Mouse (Mus musculus) hindbrain, postnatal 0 days (tissue): ENCODE data around the gene Btbd35f14. TPM values are rescaled to one million over a fixed set of nuclear protein-coding genes. Genes with fewer than 3 reads are reported as not detected.
"Not testable (repeated sequence)": the region's sequence is repeated elsewhere in the genome, so short reads cannot be mapped to it uniquely, and the experiment has no call there.

Experiments used
- ATAC-seq: fragments of 200-750 bp; cut with Nextera tagmentation; 2 replicates; pipeline ENCODE4 v1.8.0; 2017; ENCODE audit warnings: mild to moderate bottlenecking, moderate TSS enrichment, moderate library complexity
- DNase-seq: peaks from one replicate; pipeline ENCODE4 v3.0.0-alpha.2; 2015; ENCODE audit warnings: low spot score
- H3K27ac ChIP-seq: fragments of 300-500 bp; sonication (generic); 2 replicates; pipeline ENCODE4 v1.5.1; 2014; ENCODE audit warnings: mild to moderate bottlenecking
- H3K27me3 ChIP-seq: fragments of 300-500 bp; sonication (generic); 2 replicates; pipeline ENCODE4 v1.6.1; 2014; ENCODE audit warnings: low read length, mixed read lengths; ENCODE audit not compliant: insufficient read depth
- H3K36me3 ChIP-seq: fragments of 300-500 bp; sonication (generic); 2 replicates; pipeline ENCODE4 v1.6.1; 2014; ENCODE audit warnings: low read length, mixed read lengths; ENCODE audit not compliant: insufficient read depth
- H3K4me1 ChIP-seq: fragments of 300-500 bp; sonication (generic); 2 replicates; pipeline ENCODE4 v1.6.1; 2014; ENCODE audit warnings: antibody characterized with exemption, low read length, mixed read lengths; ENCODE audit not compliant: insufficient read depth
- H3K4me2 ChIP-seq: fragments of 300-500 bp; sonication (generic); 2 replicates; pipeline ENCODE4 v1.6.1; 2014; ENCODE audit warnings: low read depth, mild to moderate bottlenecking, low read length, moderate library complexity, mixed read lengths
- H3K4me3 ChIP-seq: fragments of 300-500 bp; sonication (generic); 2 replicates; pipeline ENCODE4 v1.5.1; 2014; ENCODE audit warnings: low read length
- H3K9ac ChIP-seq: fragments of 300-500 bp; sonication (generic); replicated peaks from 2 replicates; pipeline ENCODE4 v1.6.1; 2014; ENCODE audit warnings: mild to moderate bottlenecking, low read length, moderate library complexity, mixed read lengths
- H3K9me3 ChIP-seq: fragments of 300-500 bp; sonication (generic); 2 replicates; pipeline ENCODE4 v1.6.1; 2016; ENCODE audit warnings: low read length, mixed read lengths
- WGBS: fragments of 180-500 bp; shearing (Covaris S2); extraction: QIAGEN DNeasy Blood & Tissue Kit; methylation state at CpG from one replicate; pipeline ENCODE4 v1.1.7; 2014; 5-methylcytosine and 5-hydroxymethylcytosine counted together
- polyA plus RNA-seq: library from polyadenylated mRNA; unstranded; fragments of >200 nt; fragmentation: Nextera tagmentation; extraction: Ambion mirVana; gene quantifications from 2 replicates; pipeline ENCODE4 v1.2.1, GENCODE M21; 2015
- total RNA-seq: library from RNA; depleted of rRNA; stranded (reverse); fragments of >200 nt; gene quantifications from 2 replicates; pipeline ENCODE4 v1.2.3, GENCODE M21; 2014; rRNA removed

The Btbd35f14 gene
- total RNA-seq: not detected in 2 replicates
- not detected in 2 replicates for polyA plus RNA-seq

DNA sequence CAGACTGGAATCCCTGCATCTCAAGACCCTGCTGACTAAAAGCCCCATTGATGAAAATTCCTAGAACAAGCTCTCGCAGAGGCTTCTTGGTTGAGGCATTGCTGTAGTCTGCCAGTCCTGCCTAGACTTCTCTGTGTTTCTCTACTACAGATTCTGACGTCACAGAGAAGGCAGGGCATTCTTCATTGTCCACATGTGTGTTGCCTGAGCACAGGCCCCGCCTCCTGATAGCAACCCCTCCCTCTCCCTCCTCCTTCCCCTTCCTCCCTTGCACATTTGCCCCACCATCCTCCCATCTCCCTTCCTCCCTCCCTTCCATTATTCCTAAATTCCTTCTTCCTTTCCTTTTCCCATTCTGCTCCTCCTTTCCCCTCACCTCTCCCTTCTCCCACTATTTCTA, at the start of gene Btbd35f14:
Btbd35f14 (minus strand) TSS at position 101 of the 400 bp plus-strand sequence.
- WGBS: no CpG with 5 or more reads among the region's 3 CpGs
- not testable (repeated sequence) for H3K4me1 ChIP-seq, H3K9ac ChIP-seq, H3K4me3 ChIP-seq, H3K36me3 ChIP-seq, H3K9me3 ChIP-seq, H3K27me3 ChIP-seq, DNase-seq, ATAC-seq, H3K4me2 ChIP-seq, H3K27ac ChIP-seq

GRCm38 (mm10) chrX:33656872-33657271, 45.3 kb downstream of the Btbd35f14 start, which contains the start of gene Btbd35f13:
Gene Btbd35f13 (plus strand): TSS chrX:33657172.
- not testable (repeated sequence) for H3K4me3 ChIP-seq, ATAC-seq, DNase-seq, H3K27ac ChIP-seq, H3K27me3 ChIP-seq, H3K9me3 ChIP-seq, H3K36me3 ChIP-seq, H3K4me2 ChIP-seq, H3K4me1 ChIP-seq, H3K9ac ChIP-seq
- WGBS: 64% methylated on average over 2 of the region's 3 CpGs

Other genes starting within 250 kb of the Btbd35f14 start
- not detected in 2 replicates for gene Btbd35f15, start 125.0 kb downstream of the Btbd35f14 start, total RNA-seq
- not detected in 2 replicates for gene Btbd35f15, start 125.0 kb downstream of the Btbd35f14 start, polyA plus RNA-seq
- not detected in 2 replicates for gene Btbd35f13, start 45.2 kb downstream of the Btbd35f14 start, total RNA-seq
- not detected in 2 replicates for gene Btbd35f13, start 45.2 kb downstream of the Btbd35f14 start, polyA plus RNA-seq